Mouse (Mus musculus) lung, postnatal 4 days (tissue): ENCODE data around the gene Pcp4l1.
"Not testable (repeated sequence)": the region's sequence is repeated elsewhere in the genome, so short reads cannot be mapped to it uniquely, and the experiment has no call there.

Experiments
- DNase-seq, 2 experiments: peaks; one replicate each; pipeline ENCODE4 v3.0.0; 2021

Gene Pcp4l1

GRCm38 (mm10) chr1:171187851-171188700 lies 8.0 kb downstream of the Pcp4l1 start:
- DNase-seq = no peak

GRCm38 (mm10) chr1:171185655-171186054 lies 10.4 kb downstream of the Pcp4l1 start:
- DNase-seq = no peak

- DNase-seq = peak; percentile 67 to 77
These were observed 11.8 kb downstream of the Pcp4l1 start for GRCm38 (mm10) chr1:171184314-171184713.

- DNase-seq = peak in 1 of 2 experiments; percentile 18
These were observed 12.4 kb downstream of the Pcp4l1 start for GRCm38 (mm10) chr1:171183620-171184019.

GRCm38 (mm10) chr1:171183025-171183424 lies 13.0 kb downstream of the Pcp4l1 start:
- DNase-seq = no peak

GRCm38 (mm10) chr1:171179487-171180171 lies 16.4 kb downstream of the Pcp4l1 start:
- DNase-seq = no peak

GRCm38 (mm10) chr1:171172779-171173178 lies 23.3 kb downstream of the Pcp4l1 start:
- no peak for DNase-seq

- no peak for DNase-seq
These were observed 24.9 kb downstream of the Pcp4l1 start for GRCm38 (mm10) chr1:171171138-171171537.

GRCm38 (mm10) chr1:171169913-171170312 lies 26.2 kb downstream of the Pcp4l1 start:
- DNase-seq = no peak

- DNase-seq = no peak
These were observed 27.2 kb downstream of the Pcp4l1 start for GRCm38 (mm10) chr1:171168906-171169305.

- DNase-seq = no peak
These were observed 30.3 kb downstream of the Pcp4l1 start for GRCm38 (mm10) chr1:171165629-171166345.

GRCm38 (mm10) chr1:171164258-171164657 lies 31.8 kb downstream of the Pcp4l1 start:
- DNase-seq = no peak

- DNase-seq = no peak
These were observed 33.5 kb downstream of the Pcp4l1 start for GRCm38 (mm10) chr1:171162526-171162925.

GRCm38 (mm10) chr1:171159485-171159975 lies 36.5 kb downstream of the Pcp4l1 start:
- peak; percentile 28 to 45 for DNase-seq

- no peak for DNase-seq
These were observed 38.1 kb downstream of the Pcp4l1 start for GRCm38 (mm10) chr1:171157965-171158364.

- DNase-seq = no peak
These were observed 39.4 kb downstream of the Pcp4l1 start for GRCm38 (mm10) chr1:171156644-171157043.

- no peak for DNase-seq
These were observed 44.1 kb downstream of the Pcp4l1 start for GRCm38 (mm10) chr1:171151966-171152365.

GRCm38 (mm10) chr1:171150838-171151391 lies 45.2 kb downstream of the Pcp4l1 start:
- DNase-seq = peak; percentile 23 to 34

- peak; percentile 95 to 97 for DNase-seq
These were observed 45.9 kb downstream of the Pcp4l1 start, which contains the start of the genes Sdhc and Mpz for GRCm38 (mm10) chr1:171149974-171150760. Sdhc (minus strand) TSS chr1:171150603. Mpz (plus strand) TSS chr1:171150711.

GRCm38 (mm10) chr1:171142981-171143380 lies 53.1 kb downstream of the Pcp4l1 start:
- DNase-seq = not testable (repeated sequence)

GRCm38 (mm10) chr1:171137486-171138155 lies 58.4 kb downstream of the Pcp4l1 start:
- not testable (repeated sequence) for DNase-seq
